Mouse (Mus musculus) adrenal gland, postnatal 25 days (tissue): ENCODE measurements around the gene Rgs18. TPM values are rescaled to one million over a fixed set of nuclear protein-coding genes. Genes with fewer than 3 reads are reported as not detected.

Experiments used
- DNase-seq: peaks from one replicate; pipeline ENCODE4 v3.0.0; 2021; ENCODE audit warnings: mixed read lengths
- long read RNA-seq: library from polyadenylated mRNA; stranded (forward); transcript quantifications from one replicate; pipeline ENCODE4 v2.0.0, GENCODE M21; 2021
- total RNA-seq: library from RNA; stranded (reverse); gene quantifications from 2 replicates; pipeline ENCODE4 v1.2.3, GENCODE M21; 2021

Gene Rgs18
- 0.39 TPM in 1 of 2 replicates, not detected in the other for total RNA-seq
- long read RNA-seq, partial matches to known transcripts, result 0 of 1 reads
- long read RNA-seq, other reads (novel, unspliced or antisense), result 0 of 1 reads

- DNase-seq, result no peak
These were observed at the start of gene Rgs18 for GRCm38 (mm10) chr1:144775331-144775730. Gene Rgs18 (minus strand): TSS chr1:144775435.

- no peak for DNase-seq
These were observed 841 bp downstream of the Rgs18 start for GRCm38 (mm10) chr1:144774394-144774793.

GRCm38 (mm10) chr1:144766218-144766617 is 9.0 kb downstream of the Rgs18 start:
- DNase-seq, result no peak

- DNase-seq, result no peak
These were observed 14.4 kb downstream of the Rgs18 start for GRCm38 (mm10) chr1:144760792-144761191.

- DNase-seq, result no peak
These were observed 24.5 kb downstream of the Rgs18 start for GRCm38 (mm10) chr1:144750763-144751162.

- no peak for DNase-seq
These were observed 29.1 kb downstream of the Rgs18 start for GRCm38 (mm10) chr1:144746182-144746581.

GRCm38 (mm10) chr1:144737739-144738138 is 37.5 kb downstream of the Rgs18 start:
- DNase-seq, result no peak

- no peak for DNase-seq
These were observed 54.5 kb downstream of the Rgs18 start for GRCm38 (mm10) chr1:144720736-144721135.

GRCm38 (mm10) chr1:144704373-144704772 is 70.9 kb downstream of the Rgs18 start:
- DNase-seq, result no peak

Other genes starting within 250 kb of the Rgs18 start
- gene Rgs21, start 207.8 kb downstream of the Rgs18 start, total RNA-seq, result not detected in 2 replicates